Mouse (Mus musculus) c-Kit-positive CD71-negative TER-119-negative erythroid progenitor cells, embryonic 14.5 days (primary cell): Measurements from ENCODE around the gene Msrb3.

Experiments
- DNase-seq: peaks from one replicate; pipeline ENCODE4 v3.0.0-alpha.2; 2013; ENCODE audit warnings: low read depth

Msrb3 gene

DNA sequence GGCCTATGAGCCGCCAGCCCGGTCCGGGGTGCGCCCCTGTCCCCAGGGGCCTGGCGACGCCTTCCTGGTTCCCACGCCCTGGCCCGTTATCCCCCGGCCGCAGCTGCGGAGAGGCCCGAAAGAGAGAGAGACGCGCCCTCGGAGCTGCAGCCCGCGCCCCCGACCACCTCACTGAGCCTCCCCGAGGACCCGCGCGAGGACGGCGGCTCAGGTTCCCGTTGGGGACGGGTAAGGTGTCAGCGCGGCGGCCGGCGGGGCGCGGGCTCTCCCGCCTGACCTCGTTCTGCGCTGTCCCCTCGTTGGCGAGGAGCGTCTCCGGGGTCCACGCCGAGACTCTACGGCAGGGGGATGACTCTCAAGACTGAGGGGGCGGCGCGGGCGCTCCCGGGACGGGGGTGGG, 544 bp downstream of the Msrb3 start:
- DNase-seq: no peak

DNA sequence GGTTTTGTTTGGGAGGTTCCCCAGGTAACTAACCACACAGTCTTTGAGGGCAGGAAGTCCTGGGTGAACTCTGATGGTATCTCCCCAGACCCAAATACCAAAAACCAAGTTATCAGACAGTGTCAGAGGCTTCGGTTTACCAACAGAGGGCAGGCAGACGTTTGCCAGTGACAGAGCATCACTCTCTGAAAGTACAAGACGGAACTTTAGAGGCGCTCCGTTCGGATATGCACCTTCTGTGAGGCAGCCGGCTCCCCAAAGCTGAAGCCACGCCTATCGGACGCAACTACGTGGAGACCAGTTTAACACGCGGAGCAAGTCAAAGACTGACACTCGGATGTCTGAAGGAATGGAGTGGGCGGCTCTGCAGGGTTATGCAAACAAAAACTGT, 3.0 kb downstream of the Msrb3 start:
- DNase-seq: peak; percentile 71

- no peak for DNase-seq
These were observed 3.7 kb downstream of the Msrb3 start for GRCm38 (mm10) chr10:120894978-120895898.

GRCm38 (mm10) chr10:120893938-120894337, 5.0 kb downstream of the Msrb3 start:
- DNase-seq: no peak

DNA sequence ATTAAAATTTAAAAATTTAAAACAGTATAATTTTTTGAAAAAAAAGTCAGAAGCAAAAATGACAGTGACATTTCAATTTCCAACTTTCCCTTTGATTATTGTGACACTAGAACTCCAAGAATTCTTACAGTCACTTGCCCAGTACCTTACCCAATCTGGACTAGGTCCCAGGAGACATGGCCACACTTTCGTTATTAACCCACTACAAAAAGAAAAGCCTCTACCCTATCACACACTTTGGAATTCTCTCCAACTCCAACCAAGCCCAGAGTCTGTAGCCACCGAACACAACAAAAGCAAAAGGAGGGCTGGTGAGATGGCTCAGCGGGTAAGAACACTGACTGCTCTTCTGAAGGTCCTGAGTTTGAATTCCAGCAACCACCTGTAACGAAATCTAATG, 7.8 kb downstream of the Msrb3 start:
- no peak for DNase-seq

DNA sequence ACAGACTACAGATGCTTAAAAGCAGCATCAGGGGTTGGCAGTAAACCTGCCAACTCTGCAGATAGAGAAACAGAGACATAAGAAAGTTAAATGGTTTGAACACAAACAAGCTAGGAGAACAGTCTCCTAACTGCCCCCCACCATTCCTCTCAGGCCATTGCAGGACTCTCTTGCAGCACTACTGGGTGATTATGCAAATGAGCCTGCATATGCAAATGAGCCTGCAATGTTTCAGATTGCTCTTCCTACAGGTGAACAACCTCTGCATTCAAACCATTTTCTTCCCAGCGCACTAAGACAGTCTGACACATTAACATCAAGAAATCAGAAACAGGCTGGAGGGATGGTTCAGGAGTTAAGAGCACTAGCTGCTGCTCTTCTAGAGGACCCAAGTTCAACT, 8.3 kb downstream of the Msrb3 start:
- DNase-seq: no peak

DNA sequence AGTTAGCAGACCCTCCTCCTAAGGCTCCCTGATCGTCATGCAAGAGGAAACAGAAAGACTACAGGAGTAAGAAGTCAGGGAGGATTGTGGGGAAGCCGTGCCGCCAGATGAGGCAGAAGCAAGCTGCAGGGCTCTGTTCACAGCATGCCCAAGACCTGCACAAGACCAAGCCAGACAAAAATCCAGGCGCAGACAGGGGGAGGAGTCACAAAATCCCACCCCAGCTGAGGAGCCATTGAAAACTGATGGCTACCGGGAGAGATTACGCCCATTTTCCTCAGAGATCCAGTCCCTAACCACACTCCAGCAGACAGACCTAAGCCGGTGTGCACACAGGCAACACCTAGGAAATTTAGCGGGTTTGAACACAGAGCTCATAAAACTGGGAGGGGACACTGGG, 10.4 kb downstream of the Msrb3 start:
- no peak for DNase-seq

- no peak for DNase-seq
These were observed 14.7 kb downstream of the Msrb3 start for GRCm38 (mm10) chr10:120884220-120884619.

DNA sequence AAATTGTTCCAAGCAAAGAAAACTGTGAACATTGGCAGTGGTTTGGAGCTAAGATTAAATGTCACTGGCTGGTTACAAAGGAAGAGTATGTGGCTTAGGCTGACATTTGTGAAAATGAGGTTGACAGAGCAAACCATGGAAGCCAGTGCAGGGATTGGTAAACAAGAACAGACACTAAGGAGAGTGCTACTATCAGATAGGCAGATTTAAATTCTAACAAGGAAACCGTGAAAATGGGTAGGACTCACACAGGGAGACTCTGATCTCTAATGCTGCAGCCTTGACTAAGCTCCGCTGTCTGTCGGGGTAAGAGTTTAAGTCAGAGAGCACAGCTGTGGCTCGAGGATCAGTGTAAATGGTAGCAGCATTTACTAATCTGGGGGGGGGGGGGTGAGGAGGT, 15.2 kb downstream of the Msrb3 start:
- DNase-seq: no peak

DNA sequence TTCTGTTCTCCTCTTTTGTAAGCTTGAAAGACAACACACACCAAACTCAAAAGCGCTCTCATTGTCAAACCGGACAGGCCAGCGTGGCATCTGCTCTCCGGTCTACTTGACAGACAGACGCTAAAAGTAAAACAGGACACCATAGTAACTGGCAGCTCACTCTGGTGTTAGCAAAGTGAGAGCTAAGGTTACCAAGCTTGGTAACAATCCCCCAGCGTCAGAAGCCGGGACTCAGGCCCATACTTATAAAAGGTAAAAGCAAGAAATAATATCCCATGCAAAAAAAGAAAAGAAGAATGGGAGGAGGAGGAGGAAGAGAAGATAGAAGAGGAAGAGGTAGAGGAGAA, 15.9 kb downstream of the Msrb3 start:
- no peak for DNase-seq

GRCm38 (mm10) chr10:120882347-120883068, 16.4 kb downstream of the Msrb3 start:
- DNase-seq: peak; percentile 72

GRCm38 (mm10) chr10:120876549-120877270, 22.2 kb downstream of the Msrb3 start:
- no peak for DNase-seq

- peak; percentile 82 for DNase-seq
These were observed 23.0 kb downstream of the Msrb3 start for GRCm38 (mm10) chr10:120875672-120876463.

- DNase-seq: no peak
These were observed 24.6 kb downstream of the Msrb3 start for GRCm38 (mm10) chr10:120874261-120874660.

DNA sequence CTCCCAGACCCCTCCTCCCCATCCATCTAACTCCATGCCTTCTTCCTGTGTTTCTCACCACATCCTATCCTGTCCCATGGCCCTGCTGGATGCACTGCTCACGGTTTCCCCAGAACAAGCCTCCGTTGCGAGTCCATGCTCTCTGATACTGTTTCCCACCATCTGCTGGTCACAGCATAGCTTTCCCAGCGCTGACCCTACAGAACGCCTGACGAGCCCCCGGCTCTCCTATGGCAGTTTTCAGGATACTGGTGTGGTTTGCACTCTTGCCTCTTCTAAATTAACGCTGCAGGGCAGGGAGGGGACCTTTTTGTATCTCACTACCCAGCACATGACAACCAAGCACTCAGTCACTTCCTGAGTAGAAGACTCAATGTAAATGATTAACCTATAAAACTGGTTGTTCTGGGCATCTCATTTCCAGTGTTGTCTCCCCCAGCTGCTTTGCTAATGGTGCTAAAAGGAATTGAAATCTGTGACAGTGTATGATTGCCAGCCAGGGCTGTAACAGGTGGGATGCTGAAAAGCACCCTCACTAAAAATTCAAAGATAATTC, 25.2 kb downstream of the Msrb3 start:
- DNase-seq: no peak

GRCm38 (mm10) chr10:120872483-120872862, 26.4 kb downstream of the Msrb3 start:
- peak; percentile 64 for DNase-seq

DNA sequence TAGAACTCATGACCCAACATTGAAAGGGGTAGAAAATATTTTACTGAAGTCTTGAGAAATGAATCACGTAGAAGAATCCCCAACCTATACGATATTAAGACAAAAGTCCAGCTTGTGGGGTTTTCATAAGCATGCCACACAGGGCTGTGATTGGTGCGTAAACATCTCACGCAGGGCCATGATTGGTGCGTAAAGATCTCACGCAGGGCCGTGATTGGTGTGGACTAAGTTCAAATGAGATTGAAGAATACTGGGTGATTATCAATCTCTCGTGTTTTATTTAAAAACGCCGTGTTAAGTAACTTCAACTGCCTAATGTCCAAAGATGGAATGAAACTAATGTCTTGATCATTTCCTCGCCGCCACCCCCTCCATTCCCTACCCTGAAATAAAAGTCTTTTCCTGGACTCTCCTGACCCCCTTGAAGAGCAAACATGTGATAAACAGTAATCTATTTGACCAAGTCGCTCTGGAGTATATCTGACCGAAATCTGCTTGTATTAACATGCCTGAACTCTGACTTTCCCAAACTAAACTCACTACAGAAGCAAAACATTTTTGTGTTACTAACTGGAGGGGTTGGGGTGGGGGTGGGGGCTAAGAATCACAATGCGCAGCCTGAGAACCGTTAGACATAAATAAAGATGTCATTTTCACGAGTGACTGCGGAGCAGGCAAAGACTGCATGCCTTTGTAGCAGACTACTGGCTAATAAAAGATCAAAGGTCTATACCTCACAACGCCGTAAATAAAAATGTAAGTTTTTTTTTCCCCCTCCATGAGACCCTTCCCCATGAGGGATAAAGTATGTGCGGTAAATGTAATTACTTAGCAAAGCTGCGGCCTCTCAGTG, 27.0 kb downstream of the Msrb3 start:
- no peak for DNase-seq

- no peak for DNase-seq
These were observed 27.8 kb downstream of the Msrb3 start for GRCm38 (mm10) chr10:120871096-120871495.

DNA sequence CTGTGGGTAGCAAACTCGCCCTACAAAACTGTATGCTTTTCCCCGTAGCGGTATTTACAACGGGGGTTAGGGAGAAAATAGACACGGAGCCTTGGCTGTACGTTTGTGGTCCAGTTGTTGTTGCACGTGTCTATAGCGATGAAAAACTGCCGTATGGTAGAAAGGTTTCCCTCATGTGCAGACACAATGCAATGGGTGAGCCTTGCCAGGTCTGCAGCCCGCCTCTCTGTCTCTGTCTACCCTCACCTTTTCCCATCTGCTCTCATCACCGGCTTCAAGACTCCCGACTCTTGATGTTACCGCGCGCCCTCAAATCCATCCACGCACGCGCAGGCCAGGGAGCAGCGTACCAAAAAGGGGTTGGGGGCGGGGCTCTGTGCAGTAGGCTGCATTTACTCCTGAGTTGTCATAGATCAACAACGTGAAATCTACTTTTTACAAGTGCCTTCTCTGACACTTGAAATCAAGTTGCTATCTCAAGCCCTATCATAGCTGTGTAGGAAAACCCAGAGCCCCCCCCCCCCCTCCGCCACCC, 29.6 kb downstream of the Msrb3 start:
- DNase-seq: no peak

DNA sequence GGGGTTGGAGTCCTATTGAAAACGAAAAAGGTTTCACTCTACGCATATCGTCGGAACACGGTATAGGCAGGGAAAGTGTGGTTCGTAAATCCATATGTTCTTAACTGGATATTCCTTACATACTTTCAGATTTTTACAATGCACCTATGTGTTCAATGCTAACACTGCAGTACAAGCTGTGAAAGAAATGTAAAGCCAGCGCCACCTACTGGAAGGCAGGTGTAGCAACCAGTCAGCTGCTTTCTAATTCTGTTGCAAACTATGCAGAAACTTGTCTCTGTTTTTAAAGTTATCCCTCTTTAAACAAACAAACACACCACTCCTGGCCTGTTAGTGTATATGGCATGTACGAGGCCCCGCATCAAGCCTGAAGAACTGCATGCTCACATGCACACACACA, 34.5 kb downstream of the Msrb3 start:
- peak; percentile 68 for DNase-seq
